Mouse (Mus musculus): ENCODE results near the gene Arl13b. TPM values are rescaled to one million over a fixed set of nuclear protein-coding genes. Genes with fewer than 3 reads are reported as not detected.

Arl13b gene
- total and polyA plus RNA-seq, 3 experiments = 3.0 to 21.5 (median 15.6) TPM

DNA sequence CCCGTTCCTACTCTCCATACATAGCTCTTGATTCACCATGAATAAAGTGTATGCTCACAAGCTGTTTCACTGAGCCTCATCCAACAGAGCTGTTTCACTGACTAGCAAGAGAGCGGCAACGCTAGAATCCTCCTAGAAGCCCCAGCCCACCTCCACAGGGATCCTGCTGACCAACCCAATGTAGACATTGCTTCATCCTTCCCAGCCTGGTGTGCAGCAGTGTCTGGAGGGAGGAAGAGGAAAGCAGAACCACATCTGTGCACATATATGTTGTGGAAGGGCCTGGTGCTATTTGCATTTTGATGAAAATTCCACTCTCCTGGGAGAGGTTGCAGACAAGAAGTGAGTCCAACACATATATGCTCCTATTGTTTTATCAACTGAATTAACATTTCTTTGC, 42.2 kb downstream of the Arl13b start:
- DNase-seq (ENCODE audit: low spot score) = no peak
- peaks cover 31% of the 10 kb centered on the region for H3K36me3 ChIP-seq (replicated peaks)
- TF ChIP-seq POLR2AphosphoS5 (IDR thresholded peaks at IDR 0.05; ENCODE audit: insufficient replicate concordance, low read depth, low read length) (no peak), TAL1 (conservative IDR thresholded peaks at IDR 0.05; ENCODE audit: low read depth, low read length) (no peak), CTCF (IDR thresholded peaks at IDR 0.05; ENCODE audit: low read depth, low read length) (no peak), GATA2 (IDR thresholded peaks at IDR 0.05; ENCODE audit: borderline replicate concordance, low read depth, low read length) (no peak), GATA1 (IDR thresholded peaks at IDR 0.05; ENCODE audit: borderline replicate concordance, low read length) (no peak)
- H3K27me3 ChIP-seq (ENCODE audit: insufficient read depth, low read length) = no peaks in the 10 kb centered on the region
- ATAC-seq (ENCODE audit: extremely low read depth, insufficient number of reproducible peaks, low FRiP score, poor library complexity, severe bottlenecking) = no peak
- H3K9me3 ChIP-seq (replicated peaks) = no peaks in the 10 kb centered on the region
- H3K4me3 ChIP-seq (ENCODE audit: low read depth, low read length) = no peak overlapping the region
- peaks cover 6% of the 10 kb centered on the region for H3K4me1 ChIP-seq (ENCODE audit: insufficient read depth, low read depth, low read length)

DNA sequence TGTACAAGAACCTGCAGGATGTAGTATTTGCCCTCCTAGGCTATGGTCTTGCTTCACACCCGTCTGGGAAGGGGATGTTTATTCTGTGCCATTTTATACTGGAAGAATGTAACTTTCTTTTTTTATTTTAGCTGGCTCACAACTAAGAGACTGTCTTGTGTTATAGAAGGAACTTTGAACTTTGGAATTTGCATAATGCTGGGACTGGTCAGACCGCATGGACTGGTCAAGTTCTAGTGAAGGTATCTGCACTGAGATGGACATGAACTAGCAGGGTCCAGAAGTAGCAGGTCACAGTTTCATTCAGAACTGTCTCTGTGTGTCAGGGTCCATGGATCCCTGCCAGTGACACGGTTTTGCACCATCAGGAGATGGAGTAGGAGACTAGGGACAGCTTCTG, 47.0 kb downstream of the Arl13b start:
- ATAC-seq (ENCODE audit: extremely low read depth, insufficient number of reproducible peaks, low FRiP score, poor library complexity, severe bottlenecking) = no peak
- Histone ChIP-seq H3K36me3 (replicated peaks) (peaks cover 25% of the 10 kb centered on the region), H3K4me1 (ENCODE audit: insufficient read depth, low read depth, low read length) (no peaks in the 10 kb centered on the region), H3K27me3 (ENCODE audit: insufficient read depth, low read length) (no peaks in the 10 kb centered on the region), H3K9me3 (replicated peaks) (no peaks in the 10 kb centered on the region), H3K4me3 (ENCODE audit: low read depth, low read length) (no peak overlapping the region)
- TF ChIP-seq TAL1 (conservative IDR thresholded peaks at IDR 0.05; ENCODE audit: low read depth, low read length) = no peak
- TF ChIP-seq GATA1 (IDR thresholded peaks at IDR 0.05; ENCODE audit: borderline replicate concordance, low read length) = no peak
- TF ChIP-seq CTCF (IDR thresholded peaks at IDR 0.05; ENCODE audit: low read depth, low read length) = no peak
- no peak for TF ChIP-seq GATA2 (IDR thresholded peaks at IDR 0.05; ENCODE audit: borderline replicate concordance, low read depth, low read length)
- TF ChIP-seq POLR2AphosphoS5 (IDR thresholded peaks at IDR 0.05; ENCODE audit: insufficient replicate concordance, low read depth, low read length) = no peak
- DNase-seq (ENCODE audit: low spot score) = no peak

DNA sequence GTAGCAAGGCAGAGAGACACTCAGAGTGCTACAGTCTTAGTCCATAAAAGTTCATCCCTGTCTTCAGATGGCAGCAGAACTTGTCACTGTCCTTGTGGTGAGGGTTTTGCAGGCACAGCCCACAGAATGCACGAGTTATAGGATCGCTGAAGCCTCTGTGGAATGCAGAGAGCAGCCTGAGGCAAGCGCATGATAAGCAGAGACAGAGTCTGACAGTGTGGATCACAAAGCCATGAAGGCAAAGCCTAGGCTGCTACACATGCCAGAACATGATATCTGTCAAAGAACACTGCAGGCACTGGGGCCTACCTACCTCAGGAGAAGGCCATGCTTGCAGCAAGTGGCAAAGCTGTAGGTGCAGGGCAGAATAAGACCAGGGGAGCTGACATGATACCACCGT, 47.4 kb downstream of the Arl13b start:
- TF ChIP-seq CTCF (IDR thresholded peaks at IDR 0.05; ENCODE audit: low read depth, low read length) (no peak), GATA2 (IDR thresholded peaks at IDR 0.05; ENCODE audit: borderline replicate concordance, low read depth, low read length) (no peak), GATA1 (IDR thresholded peaks at IDR 0.05; ENCODE audit: borderline replicate concordance, low read length) (no peak), POLR2AphosphoS5 (IDR thresholded peaks at IDR 0.05; ENCODE audit: insufficient replicate concordance, low read depth, low read length) (no peak)
- Histone ChIP-seq H3K36me3 (replicated peaks) (peaks cover 22% of the 10 kb centered on the region), H3K27me3 (ENCODE audit: insufficient read depth, low read length) (no peaks in the 10 kb centered on the region), H3K9me3 (replicated peaks) (no peaks in the 10 kb centered on the region), H3K4me1 (ENCODE audit: insufficient read depth, low read depth, low read length) (no peaks in the 10 kb centered on the region), H3K4me3 (ENCODE audit: low read depth, low read length) (no peak overlapping the region)
- no peak for ATAC-seq (ENCODE audit: extremely low read depth, insufficient number of reproducible peaks, low FRiP score, poor library complexity, severe bottlenecking)
- no peak for DNase-seq (ENCODE audit: low spot score)

DNA sequence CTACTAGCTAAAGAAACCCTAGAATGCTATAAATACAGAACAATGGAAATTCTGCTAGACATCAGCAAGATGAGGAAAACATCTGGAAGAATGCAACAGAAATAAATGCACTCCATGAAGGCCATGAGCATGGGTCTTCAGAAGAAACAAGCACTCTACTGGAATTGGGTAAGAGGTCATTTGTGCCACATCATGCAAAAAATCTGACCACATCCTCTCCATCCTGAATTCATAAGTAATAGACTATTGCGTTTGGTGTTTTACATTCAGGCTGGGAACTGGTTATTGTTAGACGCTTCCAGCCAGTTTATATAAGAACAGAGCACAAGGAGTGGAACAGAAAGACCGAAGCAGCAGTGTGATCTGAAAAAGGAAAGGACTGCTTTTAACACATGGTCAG, 48.0 kb downstream of the Arl13b start:
- H3K4me1 ChIP-seq (ENCODE audit: insufficient read depth, low read depth, low read length) = no peaks in the 10 kb centered on the region
- DNase-seq (ENCODE audit: low spot score) (no peak), ATAC-seq (ENCODE audit: extremely low read depth, insufficient number of reproducible peaks, low FRiP score, poor library complexity, severe bottlenecking) (no peak)
- H3K4me3 ChIP-seq (ENCODE audit: low read depth, low read length) = no peak overlapping the region
- H3K36me3 ChIP-seq (replicated peaks) = peaks cover 21% of the 10 kb centered on the region
- H3K27me3 ChIP-seq (ENCODE audit: insufficient read depth, low read length) = no peaks in the 10 kb centered on the region
- no peaks in the 10 kb centered on the region for H3K9me3 ChIP-seq (replicated peaks)
- no peak for TF ChIP-seq POLR2AphosphoS5 (IDR thresholded peaks at IDR 0.05; ENCODE audit: insufficient replicate concordance, low read depth, low read length)
- TF ChIP-seq CTCF (IDR thresholded peaks at IDR 0.05; ENCODE audit: low read depth, low read length) = no peak
- TF ChIP-seq TAL1 (conservative IDR thresholded peaks at IDR 0.05; ENCODE audit: low read depth, low read length) = no peak
- no peak for TF ChIP-seq GATA1 (IDR thresholded peaks at IDR 0.05; ENCODE audit: borderline replicate concordance, low read length)
- no peak for TF ChIP-seq GATA2 (IDR thresholded peaks at IDR 0.05; ENCODE audit: borderline replicate concordance, low read depth, low read length)

DNA sequence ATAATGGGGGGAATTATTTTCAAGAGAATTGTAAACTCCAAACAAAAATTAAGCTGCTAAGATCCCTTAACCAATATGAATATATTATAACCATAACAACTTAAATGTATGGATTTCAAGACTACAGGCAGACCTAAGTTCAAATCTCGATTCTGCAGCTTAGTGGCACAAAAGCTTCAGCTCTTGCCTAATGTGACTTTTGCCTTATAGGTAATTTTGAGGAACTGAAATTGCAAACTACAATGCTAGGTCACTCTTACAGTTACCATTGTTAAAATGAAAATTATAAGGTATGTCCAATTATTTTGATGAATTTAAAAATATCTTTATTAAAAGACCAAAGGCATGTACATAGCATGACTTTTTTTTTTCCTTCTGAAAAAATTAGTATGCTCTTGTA, 50.2 kb downstream of the Arl13b start:
- TF ChIP-seq TAL1 (conservative IDR thresholded peaks at IDR 0.05; ENCODE audit: low read depth, low read length) (no peak), GATA2 (IDR thresholded peaks at IDR 0.05; ENCODE audit: borderline replicate concordance, low read depth, low read length) (no peak), POLR2AphosphoS5 (IDR thresholded peaks at IDR 0.05; ENCODE audit: insufficient replicate concordance, low read depth, low read length) (no peak)
- Histone ChIP-seq H3K4me3 (ENCODE audit: low read depth, low read length) (no peak overlapping the region), H3K9me3 (replicated peaks) (no peaks in the 10 kb centered on the region), H3K4me1 (ENCODE audit: insufficient read depth, low read depth, low read length) (no peaks in the 10 kb centered on the region), H3K36me3 (replicated peaks) (peaks cover 17% of the 10 kb centered on the region), H3K27me3 (ENCODE audit: insufficient read depth, low read length) (no peaks in the 10 kb centered on the region)
- no peak for DNase-seq (ENCODE audit: low spot score)
- ATAC-seq (ENCODE audit: extremely low read depth, insufficient number of reproducible peaks, low FRiP score, poor library complexity, severe bottlenecking) = no peak

DNA sequence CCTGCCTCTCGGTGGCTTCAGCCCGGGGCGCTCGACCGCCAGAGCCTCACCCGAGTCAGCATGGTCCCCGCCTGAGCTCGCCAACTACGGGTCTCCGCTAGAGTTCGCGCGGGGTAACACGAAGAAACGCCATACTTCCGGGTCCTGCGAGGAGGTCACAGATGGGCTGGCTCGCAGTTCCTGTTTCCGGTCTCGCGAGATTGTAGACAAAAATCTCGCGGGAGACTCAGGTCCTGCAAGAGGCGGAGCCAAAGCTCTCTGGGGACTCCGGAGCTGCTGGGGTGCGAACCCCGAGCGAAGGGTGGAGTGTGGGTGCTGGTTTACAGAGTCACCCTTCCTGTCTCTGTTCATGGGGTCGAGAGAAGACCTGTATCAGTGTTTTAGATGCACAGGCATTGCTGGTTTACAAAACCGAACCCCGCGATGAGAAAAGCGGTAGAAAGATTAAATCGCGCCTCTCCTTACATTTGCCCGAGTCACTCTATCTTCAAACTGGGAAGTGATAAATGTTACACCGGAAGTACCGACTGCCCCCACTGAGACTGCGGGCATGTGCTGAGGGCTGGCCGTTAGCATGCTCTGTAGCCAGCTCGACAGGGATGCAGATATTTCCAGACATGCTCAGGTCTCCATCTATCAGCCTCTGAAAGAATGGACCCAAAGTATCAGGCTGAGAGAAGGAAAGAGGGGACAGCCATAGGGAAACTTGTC, 60.1 kb downstream of the Arl13b start, which contains the start of gene Nsun3:
TSS of gene Nsun3 (minus strand) at position 198 of the 711 bp plus-strand sequence.
- ATAC-seq (ENCODE audit: extremely low read depth, insufficient number of reproducible peaks, low FRiP score, poor library complexity, severe bottlenecking) = peak; percentile 90
- H3K4me1 ChIP-seq (ENCODE audit: insufficient read depth, low read depth, low read length) = peaks cover 31% of the 10 kb centered on the region
- peaks cover 25% of the 10 kb centered on the region for H3K36me3 ChIP-seq (replicated peaks)
- H3K9me3 ChIP-seq (replicated peaks) = no peaks in the 10 kb centered on the region
- no peaks in the 10 kb centered on the region for H3K27me3 ChIP-seq (ENCODE audit: insufficient read depth, low read length)
- DNase-seq (ENCODE audit: low spot score) = peak; percentile 96
- peak within 1 kb of the TSS; percentile 90 for H3K4me3 ChIP-seq (ENCODE audit: low read depth, low read length)
- TF ChIP-seq CTCF (IDR thresholded peaks at IDR 0.05; ENCODE audit: low read depth, low read length) (no peak), POLR2AphosphoS5 (IDR thresholded peaks at IDR 0.05; ENCODE audit: insufficient replicate concordance, low read depth, low read length) (no peak), GATA2 (IDR thresholded peaks at IDR 0.05; ENCODE audit: borderline replicate concordance, low read depth, low read length) (no peak), TAL1 (conservative IDR thresholded peaks at IDR 0.05; ENCODE audit: low read depth, low read length) (no peak), GATA1 (IDR thresholded peaks at IDR 0.05; ENCODE audit: borderline replicate concordance, low read length) (no peak)
